Mouse (Mus musculus) heart, embryonic 10.5 days (tissue): ENCODE results near the gene Rplp2. TPM values are rescaled to one million over a fixed set of nuclear protein-coding genes. Genes with fewer than 3 reads are reported as not detected.
"Not testable (repeated sequence)": the region's sequence is repeated elsewhere in the genome, so short reads cannot be mapped to it uniquely, and the experiment has no call there.

Source experiments
- DNase-seq: peaks from one replicate; pipeline ENCODE4 v3.0.0-alpha.2; 2017; ENCODE audit warnings: low spot score
- H3K27ac ChIP-seq: fragments of 300-500 bp; sonication (generic); 2 replicates; pipeline ENCODE4 v1.5.1; 2016; ENCODE audit warnings: mild to moderate bottlenecking
- H3K27me3 ChIP-seq: fragments of 300-500 bp; sonication (generic); 2 replicates; pipeline ENCODE4 v1.6.1; 2016; ENCODE audit warnings: mild to moderate bottlenecking; ENCODE audit not compliant: poor library complexity, insufficient read depth, severe bottlenecking
- H3K36me3 ChIP-seq: fragments of 300-500 bp; sonication (generic); 2 replicates; pipeline ENCODE4 v1.6.1; 2016; ENCODE audit warnings: mild to moderate bottlenecking, moderate library complexity
- H3K4me1 ChIP-seq: fragments of 300-500 bp; sonication (generic); 2 replicates; pipeline ENCODE4 v1.6.1; 2016; ENCODE audit warnings: mild to moderate bottlenecking
- H3K4me3 ChIP-seq: fragments of 300-500 bp; sonication (generic); 2 replicates; pipeline ENCODE4 v1.5.1; 2016; ENCODE audit warnings: mild to moderate bottlenecking, moderate library complexity
- H3K9me3 ChIP-seq: fragments of 300-500 bp; sonication (generic); 2 replicates; pipeline ENCODE4 v1.6.1; 2016; ENCODE audit warnings: mild to moderate bottlenecking, moderate library complexity
- WGBS: fragments of 180-500 bp; shearing (Covaris S2); methylation state at CpG from one replicate; pipeline ENCODE4 v1.1.7; 2016; 5-methylcytosine and 5-hydroxymethylcytosine counted together
- polyA plus RNA-seq: library from polyadenylated mRNA; unstranded; fragments of >200 nt; fragmentation: Nextera tagmentation; extraction: Ambion mirVana; gene quantifications from 2 replicates; pipeline ENCODE4 v1.2.1, GENCODE M21; 2016

The Rplp2 gene
- polyA plus RNA-seq, 1 experiment from 2014 or later: 900 TPM

- Histone ChIP-seq H3K36me3 (peaks cover 47% of the 10 kb centered on the region), H3K27me3 (no peaks in the 10 kb centered on the region), H3K27ac (peak overlapping the region; percentile 88; the same call in 1 of the 2 replicates), H3K4me1 (peaks cover 41% of the 10 kb centered on the region), H3K4me3 (peak overlapping the region; percentile 66), H3K9me3 (no peaks in the 10 kb centered on the region)
- DNase-seq: peak; percentile 73
- WGBS: 89% methylated on average over 13 of the region's 13 CpGs
These were observed 5.0 kb upstream of the Rplp2 start for GRCm38 (mm10) chr7:141442199-141442598.

- no peaks in the 10 kb centered on the region for H3K27me3 ChIP-seq
- peak; percentile 76 for DNase-seq
- WGBS: 31% methylated on average over 12 of the region's 12 CpGs
These were observed 3.9 kb upstream of the Rplp2 start for GRCm38 (mm10) chr7:141443081-141443821.

GRCm38 (mm10) chr7:141443828-141444237 lies 3.3 kb upstream of the Rplp2 start, which contains the start of gene Pidd1:
TSS of gene Pidd1 (minus strand) at chr7:141444025.
- peak; percentile 92 for DNase-seq
- no peaks in the 10 kb centered on the region for H3K27me3 ChIP-seq
- H3K36me3 ChIP-seq: peaks cover 44% of the 10 kb centered on the region
- no peaks in the 10 kb centered on the region for H3K9me3 ChIP-seq
- under 1% methylated on average over 25 of the region's 25 CpGs for WGBS
- peaks cover 47% of the 10 kb centered on the region for H3K4me1 ChIP-seq
- H3K27ac ChIP-seq: peak within 1 kb of the TSS; percentile 88
- H3K4me3 ChIP-seq: peak within 1 kb of the TSS; percentile 66

More at GRCm38 (mm10) chr7:141443081-141443821, 3.9 kb upstream of the Rplp2 start:
- Histone ChIP-seq H3K4me3 (peak overlapping the region; percentile 66), H3K9me3 (no peaks in the 10 kb centered on the region), H3K4me1 (peaks cover 41% of the 10 kb centered on the region), H3K27ac (peak overlapping the region; percentile 88), H3K36me3 (peaks cover 44% of the 10 kb centered on the region)

GRCm38 (mm10) chr7:141446374-141446773 lies 796 bp upstream of the Rplp2 start:
- H3K9me3 ChIP-seq, DNase-seq, H3K27me3 ChIP-seq: not testable (repeated sequence)
- Histone ChIP-seq H3K4me1 (peaks cover 37% of the 10 kb centered on the region), H3K4me3 (peak overlapping the region; percentile 84; the same call in 1 of the 2 replicates), H3K27ac (peak overlapping the region; percentile 97), H3K36me3 (peaks cover 44% of the 10 kb centered on the region)
- 70% methylated on average over 3 of the region's 3 CpGs for whole genome bisulfite sequencing

GRCm38 (mm10) chr7:141451928-141452327 lies 4.8 kb downstream of the Rplp2 start:
- no peak overlapping the region for H3K4me3 ChIP-seq
- no peak for DNase-seq
- no peaks in the 10 kb centered on the region for H3K9me3 ChIP-seq
- peaks cover 36% of the 10 kb centered on the region for H3K4me1 ChIP-seq
- no peaks in the 10 kb centered on the region for H3K27me3 ChIP-seq
- no peak overlapping the region for H3K27ac ChIP-seq
- peaks cover 42% of the 10 kb centered on the region for H3K36me3 ChIP-seq

GRCm38 (mm10) chr7:141453636-141454035 lies 6.5 kb downstream of the Rplp2 start:
- no peak overlapping the region for H3K27ac ChIP-seq
- peaks cover 34% of the 10 kb centered on the region for H3K4me1 ChIP-seq
- H3K27me3 ChIP-seq: peaks cover 12% of the 10 kb centered on the region
- 78% methylated on average over 2 of the region's 2 CpGs for WGBS
- DNase-seq: no peak
- H3K4me3 ChIP-seq: no peak overlapping the region
- peaks cover 51% of the 10 kb centered on the region for H3K36me3 ChIP-seq
- H3K9me3 ChIP-seq: no peaks in the 10 kb centered on the region

- H3K9me3 ChIP-seq: no peaks in the 10 kb centered on the region
- DNase-seq: peak; percentile 97
- H3K27ac ChIP-seq: peak within 1 kb of the TSS; percentile 87
- under 1% methylated on average over 43 of the region's 45 CpGs for WGBS
- peaks cover 27% of the 10 kb centered on the region for H3K27me3 ChIP-seq
- H3K36me3 ChIP-seq: peaks cover 49% of the 10 kb centered on the region
- H3K4me1 ChIP-seq: peaks cover 30% of the 10 kb centered on the region
- H3K4me3 ChIP-seq: peak within 1 kb of the TSS; percentile 82
These were observed 7.9 kb downstream of the Rplp2 start, which contains the start of gene Pnpla2 for GRCm38 (mm10) chr7:141454967-141455551. TSS of gene Pnpla2 (plus strand) at chr7:141455198.

GRCm38 (mm10) chr7:141455610-141456314 lies 8.6 kb downstream of the Rplp2 start:
- no peaks in the 10 kb centered on the region for H3K9me3 ChIP-seq
- DNase-seq: peak; percentile 88
- peaks cover 32% of the 10 kb centered on the region for H3K4me1 ChIP-seq
- WGBS: 2% methylated on average over 23 of the region's 23 CpGs
- H3K27me3 ChIP-seq: peaks cover 34% of the 10 kb centered on the region
- H3K36me3 ChIP-seq: peaks cover 42% of the 10 kb centered on the region
- H3K4me3 ChIP-seq: peak overlapping the region; percentile 82
- peak overlapping the region; percentile 87 for H3K27ac ChIP-seq

- 84% methylated on average over 6 of the region's 6 CpGs for WGBS
- H3K4me3 ChIP-seq: no peak overlapping the region
- peaks cover 32% of the 10 kb centered on the region for H3K36me3 ChIP-seq
- H3K4me1 ChIP-seq: peaks cover 41% of the 10 kb centered on the region
- H3K27ac ChIP-seq: no peak overlapping the region
- H3K9me3 ChIP-seq: no peaks in the 10 kb centered on the region
- DNase-seq: no peak
- H3K27me3 ChIP-seq: peaks cover 43% of the 10 kb centered on the region
These were observed 9.6 kb downstream of the Rplp2 start for GRCm38 (mm10) chr7:141456739-141457138.

- H3K27me3 ChIP-seq: peaks cover 48% of the 10 kb centered on the region
- H3K27ac ChIP-seq: no peak overlapping the region
- H3K4me3 ChIP-seq: no peak overlapping the region
- DNase-seq: no peak
- peaks cover 46% of the 10 kb centered on the region for H3K4me1 ChIP-seq
- peaks cover 27% of the 10 kb centered on the region for H3K36me3 ChIP-seq
- 86% methylated on average over 14 of the region's 14 CpGs for WGBS
- no peaks in the 10 kb centered on the region for H3K9me3 ChIP-seq
These were observed 10.1 kb downstream of the Rplp2 start for GRCm38 (mm10) chr7:141457236-141457635.

- Histone ChIP-seq H3K36me3 (peaks cover 25% of the 10 kb centered on the region), H3K9me3 (no peaks in the 10 kb centered on the region), H3K27me3 (peaks cover 57% of the 10 kb centered on the region), H3K4me3 (no peak overlapping the region), H3K4me1 (peaks cover 49% of the 10 kb centered on the region), H3K27ac (no peak overlapping the region)
- WGBS: 78% methylated on average over 15 of the region's 15 CpGs
- no peak for DNase-seq
These were observed 11.0 kb downstream of the Rplp2 start for GRCm38 (mm10) chr7:141457986-141458660.

- whole genome bisulfite sequencing: 82% methylated on average over 11 of the region's 11 CpGs
- no peak overlapping the region for H3K4me3 ChIP-seq
- H3K4me1 ChIP-seq: peaks cover 53% of the 10 kb centered on the region
- H3K9me3 ChIP-seq: no peaks in the 10 kb centered on the region
- no peak overlapping the region for H3K27ac ChIP-seq
- DNase-seq: no peak
- peaks cover 25% of the 10 kb centered on the region for H3K36me3 ChIP-seq
- peaks cover 63% of the 10 kb centered on the region for H3K27me3 ChIP-seq
These were observed 11.5 kb downstream of the Rplp2 start for GRCm38 (mm10) chr7:141458661-141459060.
